Mouse (Mus musculus) lung, postnatal 36 days (tissue): ENCODE measurements at regions not wholly inside any gene's neighbourhood (a gene's known extent, or its start where the extent isn't known, plus 50 kb on each side); places are given as distances from the start of the nearest gene placed in this dataset.

Experiments
- DNase-seq: peaks from one replicate; pipeline ENCODE4 v3.0.0; 2022; ENCODE audit warnings: mixed read lengths

DNA sequence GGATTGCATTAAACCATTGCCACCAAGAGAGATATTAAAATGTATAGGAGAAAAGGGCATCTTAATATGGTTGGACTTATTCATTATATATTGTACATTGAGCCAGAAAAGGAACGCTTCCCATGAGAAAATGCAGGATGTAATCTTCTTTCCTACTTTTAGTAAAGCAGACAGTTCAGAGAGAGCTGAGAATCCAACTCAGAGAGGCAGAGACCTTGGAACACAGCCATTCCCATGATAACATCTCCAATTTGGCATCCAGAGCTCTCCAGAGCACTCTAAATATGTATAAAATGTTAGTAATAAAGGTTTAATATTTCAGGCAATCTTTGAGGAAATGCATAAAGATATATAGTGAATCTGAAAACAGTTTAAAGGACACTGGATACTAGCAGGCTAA lies 199.3 kb upstream of the Asb5 start:
- DNase-seq: no peak

DNA sequence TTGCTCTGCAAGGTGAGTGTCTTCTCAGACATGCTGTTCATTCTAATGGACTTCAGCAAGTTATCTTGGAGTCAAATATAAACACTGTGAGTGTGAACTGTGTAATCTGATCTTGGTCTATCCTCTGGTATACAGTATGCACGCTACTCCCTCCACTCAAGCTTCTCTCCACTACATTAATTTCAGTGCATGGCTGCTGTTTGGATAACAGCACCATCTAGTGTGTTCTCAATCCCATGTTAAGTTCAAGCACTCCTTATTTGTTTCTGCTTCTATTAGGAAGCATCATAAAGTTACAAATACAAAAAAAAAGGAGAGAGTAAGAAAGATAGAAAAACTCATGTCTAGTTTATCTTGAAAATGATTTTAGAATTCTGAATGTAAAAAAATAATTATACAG lies 197.5 kb upstream of the Asb5 start:
- DNase-seq: no peak

DNA sequence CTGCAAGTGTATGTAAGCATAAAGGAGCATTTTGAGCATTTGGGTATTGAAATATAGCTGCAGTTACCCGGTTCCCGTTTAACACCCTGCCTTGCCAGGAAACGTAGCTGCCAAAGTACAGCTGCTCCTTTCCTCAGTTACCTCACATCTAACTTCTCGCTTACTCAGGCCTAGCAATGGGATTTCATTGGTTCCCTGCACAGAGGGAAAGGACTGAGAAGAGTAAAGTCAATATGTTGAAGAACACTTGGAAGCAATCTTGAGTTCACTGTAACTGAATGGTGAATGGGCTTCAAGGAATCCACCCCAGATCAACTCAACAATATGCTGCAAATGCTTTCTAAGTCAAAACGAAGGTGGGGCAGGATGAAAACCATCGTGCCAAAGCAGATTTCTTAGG lies 178.3 kb upstream of the Asb5 start:
- no peak for DNase-seq

DNA sequence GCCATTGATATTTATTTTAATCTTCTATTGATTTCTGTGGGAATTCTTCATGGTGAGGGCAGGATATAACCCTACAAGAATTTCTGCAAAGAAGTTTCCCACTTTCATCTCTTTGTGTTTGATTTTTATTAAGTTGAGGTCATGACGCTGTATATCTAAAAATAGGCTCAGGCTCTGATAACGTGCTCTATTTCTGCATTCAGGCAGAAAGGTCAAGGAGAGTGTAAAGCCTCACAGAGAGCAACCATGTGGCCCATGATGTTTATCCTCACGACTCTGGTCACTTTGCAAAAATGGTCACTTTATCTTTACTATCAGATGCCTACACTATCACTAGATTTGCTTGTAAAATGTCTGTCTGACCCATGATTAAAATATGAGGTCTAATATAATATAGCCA lies 167.7 kb upstream of the Asb5 start:
- DNase-seq: no peak

DNA sequence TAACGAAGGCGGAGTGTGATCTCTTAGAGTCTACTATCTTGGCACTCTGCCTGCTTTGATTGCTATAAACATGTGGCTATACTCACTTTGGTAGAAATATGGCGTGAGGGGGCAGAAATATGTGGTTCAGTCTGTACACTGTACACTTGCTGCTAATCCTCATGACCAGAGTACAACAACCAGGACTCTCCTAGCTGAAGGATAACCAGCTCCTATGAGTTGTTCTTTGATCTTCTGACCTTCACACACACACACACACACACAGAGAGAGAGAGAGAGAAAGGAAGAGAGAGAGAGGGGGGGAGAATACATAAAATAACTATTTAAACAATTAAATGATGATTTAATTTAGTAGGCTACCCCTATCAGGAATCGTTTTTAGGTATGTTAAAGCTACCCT lies 158.9 kb upstream of the Asb5 start:
- no peak for DNase-seq

DNA sequence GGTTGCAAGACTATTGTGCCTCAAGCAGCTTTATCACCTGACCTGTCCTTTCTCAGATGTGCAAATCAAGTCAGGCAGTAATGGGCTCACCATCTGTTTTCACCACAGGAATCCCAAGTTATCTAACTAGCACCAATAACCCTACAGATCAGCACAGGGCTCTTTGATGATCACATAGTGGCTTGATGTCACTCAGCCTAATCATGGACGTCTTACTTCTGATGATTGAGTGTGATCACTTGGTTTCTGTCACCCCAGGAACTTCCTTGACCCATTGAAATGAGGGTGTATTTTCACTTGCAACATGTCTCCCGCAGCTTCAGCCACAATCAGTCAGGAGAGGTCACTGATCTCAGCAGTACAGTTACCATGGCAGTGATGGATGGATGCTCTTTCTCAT lies 158.3 kb upstream of the Asb5 start:
- DNase-seq: no peak

DNA sequence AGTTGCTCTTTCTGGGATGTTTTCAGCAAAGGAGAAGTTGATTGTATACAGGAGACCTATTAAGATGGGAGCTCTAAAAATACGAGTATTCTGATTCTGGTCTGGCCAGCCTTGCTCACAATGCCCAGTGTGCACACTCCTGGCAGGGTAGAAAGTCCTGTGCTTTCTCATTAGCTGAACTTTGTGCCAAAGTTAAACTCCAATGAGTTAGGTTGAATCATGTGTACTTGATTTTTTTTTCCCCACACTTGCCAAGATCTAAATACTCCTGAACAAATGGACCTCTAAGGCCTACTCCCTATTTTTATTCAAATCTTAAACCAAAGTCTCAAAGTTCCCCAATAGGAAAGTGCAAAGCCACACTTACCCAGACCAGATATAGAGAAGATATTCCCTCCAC lies 156.5 kb upstream of the Asb5 start:
- DNase-seq: no peak

DNA sequence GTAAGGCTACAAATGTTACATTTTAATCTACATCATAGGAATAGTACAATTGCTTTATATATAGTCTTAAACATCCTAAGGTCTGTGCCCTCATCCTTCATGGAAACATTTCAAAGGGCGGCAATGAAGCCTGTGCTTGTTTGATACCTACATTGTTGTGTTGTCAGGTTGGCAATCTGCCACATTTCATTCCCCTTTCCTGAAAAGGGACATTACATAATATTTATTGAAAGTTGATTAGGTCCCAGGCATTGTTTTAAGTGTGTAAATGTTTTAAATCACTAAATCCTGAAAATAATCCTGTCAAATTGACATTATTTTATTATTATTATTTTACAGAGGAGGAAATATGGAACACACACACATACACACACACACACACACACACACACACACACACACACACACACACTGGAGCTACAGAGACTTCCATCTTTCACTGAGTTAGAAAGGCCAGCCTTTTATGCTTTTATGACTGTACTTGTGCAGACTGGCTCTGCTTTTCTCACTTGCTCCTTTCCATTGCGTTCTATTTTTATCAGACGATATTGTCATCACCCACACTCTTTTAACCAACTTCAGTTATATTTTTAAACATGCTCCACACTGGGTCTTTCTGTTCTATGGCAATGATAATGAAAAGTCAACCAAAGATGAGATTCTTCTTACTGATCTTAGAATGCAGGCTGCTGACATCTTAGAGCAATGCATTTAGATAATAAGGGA lies 153.8 kb upstream of the Asb5 start:
- peak; percentile 36 for DNase-seq

DNA sequence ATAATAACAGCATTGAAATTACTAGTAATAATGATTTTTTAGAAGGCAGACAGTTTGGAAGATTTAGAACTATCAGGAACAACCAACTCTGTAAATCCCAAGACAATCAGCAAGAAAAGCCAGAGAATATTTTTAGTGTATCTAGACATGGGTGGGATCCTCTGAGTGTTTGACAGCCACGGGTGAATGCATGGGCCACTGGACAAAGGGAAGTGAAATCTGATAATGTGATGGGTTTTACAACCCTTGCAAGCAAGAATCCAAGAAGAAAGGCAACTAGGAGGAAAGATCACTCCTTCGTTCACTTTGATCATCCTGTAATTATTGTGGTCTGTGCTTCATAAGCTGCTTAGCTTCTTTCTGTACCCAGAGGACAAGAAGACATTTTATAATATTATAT lies 149.2 kb upstream of the Asb5 start:
- DNase-seq: no peak

DNA sequence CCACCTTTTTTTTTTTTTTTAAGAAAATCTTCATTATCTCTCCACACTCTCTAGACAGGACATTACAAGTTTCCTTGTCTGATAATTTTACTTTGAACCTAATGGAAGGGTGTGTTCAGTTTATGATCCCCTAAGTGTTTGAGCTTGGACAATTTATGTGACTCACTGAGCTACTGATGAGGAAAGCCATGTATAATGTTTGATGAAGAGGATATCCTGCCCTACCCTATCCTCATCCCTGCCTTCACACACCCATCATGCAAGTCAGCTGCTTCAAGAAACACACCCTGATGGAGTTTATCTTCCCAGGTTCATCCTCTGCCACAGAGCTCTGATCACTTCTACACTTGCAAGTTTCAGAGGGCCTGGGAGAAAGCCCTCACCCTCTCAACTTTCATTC lies 136.5 kb upstream of the Asb5 start:
- peak; percentile 26 for DNase-seq

DNA sequence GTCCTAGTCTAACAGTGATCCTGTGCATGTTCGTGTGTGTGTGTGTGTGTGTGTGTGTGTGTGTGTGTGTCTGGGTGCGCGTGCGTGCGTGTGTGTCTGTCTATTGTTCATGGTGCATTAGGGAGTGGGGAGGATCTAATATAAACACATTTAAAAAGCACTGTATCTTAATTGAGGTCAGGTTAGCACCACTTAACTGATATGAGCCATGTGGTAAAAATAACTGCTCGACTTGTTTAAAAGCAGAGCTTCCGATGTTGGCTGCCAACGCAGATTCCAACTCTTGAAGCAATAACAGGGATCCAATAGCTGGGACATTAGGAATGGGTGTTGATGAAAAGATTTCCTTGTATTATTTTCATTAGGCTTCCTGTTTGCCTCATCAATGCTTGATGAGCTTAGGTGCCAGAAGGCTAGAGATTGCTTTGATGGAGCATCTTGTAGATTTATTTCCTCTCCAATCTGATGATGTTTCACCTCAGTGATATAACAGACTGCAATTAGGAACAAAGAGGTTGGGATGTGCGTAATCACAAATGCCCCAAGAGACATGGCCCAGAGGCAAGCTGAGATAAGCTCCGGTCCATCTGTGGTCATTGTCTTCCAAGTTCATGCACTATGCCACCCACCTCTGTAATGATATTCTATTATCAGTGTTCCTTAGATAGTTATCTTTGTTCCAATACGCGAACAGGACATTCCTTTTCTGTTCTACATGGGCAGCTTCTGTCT lies 135.7 kb upstream of the Asb5 start:
- peak; percentile 79 for DNase-seq

DNA sequence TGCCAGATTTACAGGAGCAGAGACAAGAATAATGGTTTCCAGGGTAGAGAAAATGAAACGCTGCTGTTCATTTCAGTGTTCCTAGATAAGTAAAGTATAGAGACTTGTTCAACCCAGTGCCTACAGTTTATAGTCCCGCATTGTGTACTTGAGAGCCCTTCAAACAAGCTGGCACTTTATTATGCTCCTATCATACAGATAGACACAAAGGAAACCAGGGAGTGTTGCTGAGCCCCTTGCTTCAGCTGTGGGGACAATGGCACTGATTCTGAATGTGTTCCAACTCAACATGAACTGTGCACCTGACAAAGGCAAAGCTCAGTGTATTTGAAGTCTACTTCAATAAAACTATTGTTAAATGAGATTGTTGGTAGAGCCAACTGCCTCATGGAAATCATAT lies 123.7 kb upstream of the Asb5 start:
- DNase-seq: no peak

DNA sequence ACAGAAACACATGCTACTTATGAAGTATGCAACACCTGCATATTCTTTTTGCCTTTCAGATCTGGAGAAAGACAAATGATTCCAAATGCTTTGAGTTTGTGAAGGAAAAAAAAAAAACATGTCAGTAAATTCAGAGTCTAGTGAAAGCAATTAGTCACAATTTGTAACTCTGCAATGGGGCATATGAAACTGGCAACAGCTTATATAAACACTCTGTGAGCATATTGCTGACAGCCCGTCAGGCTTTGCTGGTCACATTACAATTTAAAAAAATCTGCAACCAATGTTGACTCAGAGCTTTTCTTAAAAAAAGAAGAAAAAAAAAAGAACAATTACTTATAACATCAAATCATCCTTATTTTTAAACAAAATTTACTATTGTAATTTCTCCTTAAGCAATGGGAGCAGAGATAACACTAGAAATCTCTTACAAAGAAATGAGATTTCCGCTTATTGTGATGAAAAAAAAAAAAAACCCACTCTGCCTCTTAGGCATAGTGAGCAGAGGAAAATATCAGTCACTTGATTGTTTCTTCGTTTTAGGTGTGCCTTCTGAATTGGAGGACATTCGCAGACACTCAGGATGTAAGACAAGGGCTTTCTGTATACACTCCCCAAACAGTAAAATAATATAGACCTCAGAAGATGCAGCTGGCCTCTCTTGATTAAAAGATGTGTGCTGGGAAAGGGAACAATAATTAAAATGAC lies 115.1 kb upstream of the Asb5 start:
- peak; percentile 6 for DNase-seq

DNA sequence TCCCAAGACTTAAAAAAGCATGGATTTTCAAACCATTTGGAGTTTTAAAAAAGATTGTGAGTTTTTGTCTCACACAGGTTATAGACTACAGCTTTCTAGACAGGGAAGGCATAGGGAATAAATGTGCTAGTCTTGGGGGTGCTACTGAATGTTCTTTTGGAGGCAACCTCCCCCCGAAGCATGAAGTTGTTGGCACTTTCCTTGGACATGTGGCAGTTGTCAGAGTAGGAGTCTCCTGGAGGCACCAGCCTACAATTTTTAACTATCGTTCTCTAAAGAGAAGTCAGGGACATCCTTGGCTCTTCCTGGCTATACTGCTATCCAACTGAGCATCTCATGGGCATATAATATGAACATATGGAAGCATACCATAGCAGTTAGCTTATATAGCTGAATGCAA lies 112.7 kb upstream of the Asb5 start:
- no peak for DNase-seq

DNA sequence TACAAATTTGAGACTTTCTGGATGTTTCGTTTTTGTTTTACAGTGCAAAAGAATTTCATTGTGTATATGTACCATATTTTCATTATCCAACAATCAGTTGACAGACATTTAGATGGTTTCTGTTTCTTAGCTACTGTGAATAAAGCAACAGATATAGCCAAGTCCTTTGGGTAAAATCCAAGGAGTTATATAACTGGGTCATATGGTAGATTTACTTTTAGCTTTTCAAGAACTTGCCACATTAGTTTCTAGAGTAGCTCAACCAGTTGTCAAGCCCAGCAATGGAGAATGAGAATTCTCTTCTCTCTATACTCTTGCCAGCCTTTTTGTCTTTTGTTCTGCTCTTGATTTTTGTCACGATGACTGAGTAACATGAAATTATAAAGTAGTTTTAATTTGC lies 111.3 kb upstream of the Asb5 start:
- DNase-seq: no peak

DNA sequence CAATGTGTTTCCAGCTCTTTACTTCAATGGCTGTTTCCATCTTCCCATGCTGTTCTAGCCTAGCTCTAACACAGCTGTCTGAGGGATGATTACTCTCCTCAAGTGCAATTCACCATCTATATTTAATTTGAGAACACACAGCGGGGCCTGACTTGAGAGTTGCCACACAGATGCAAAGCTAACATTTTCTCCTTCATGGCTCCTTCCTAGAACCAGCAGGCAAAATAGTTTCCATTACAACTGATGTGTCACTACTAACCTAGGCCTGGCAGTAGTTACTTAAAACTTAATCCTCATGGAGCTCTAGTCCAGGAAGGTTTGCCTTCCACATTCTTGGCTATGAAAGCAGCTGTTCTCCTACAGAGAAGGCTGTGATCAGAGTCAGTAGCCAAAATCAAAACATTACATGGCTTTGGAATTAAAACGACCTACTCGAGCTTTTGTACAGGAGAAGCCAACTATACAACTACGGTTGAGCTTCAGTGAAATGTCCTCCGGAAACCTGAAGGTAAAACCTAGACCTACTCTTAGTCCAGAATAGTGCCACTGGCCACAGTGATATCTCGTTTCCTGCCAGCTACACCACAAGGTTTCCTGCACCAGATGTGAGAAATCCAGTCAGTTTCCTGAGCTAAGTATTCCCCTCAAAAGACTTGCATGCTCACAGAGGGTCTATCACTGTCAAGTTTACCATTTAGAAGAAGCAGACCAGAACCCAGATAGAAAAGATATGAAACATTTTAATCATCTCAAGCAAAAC lies 108.9 kb upstream of the Asb5 start:
- DNase-seq: no peak

DNA sequence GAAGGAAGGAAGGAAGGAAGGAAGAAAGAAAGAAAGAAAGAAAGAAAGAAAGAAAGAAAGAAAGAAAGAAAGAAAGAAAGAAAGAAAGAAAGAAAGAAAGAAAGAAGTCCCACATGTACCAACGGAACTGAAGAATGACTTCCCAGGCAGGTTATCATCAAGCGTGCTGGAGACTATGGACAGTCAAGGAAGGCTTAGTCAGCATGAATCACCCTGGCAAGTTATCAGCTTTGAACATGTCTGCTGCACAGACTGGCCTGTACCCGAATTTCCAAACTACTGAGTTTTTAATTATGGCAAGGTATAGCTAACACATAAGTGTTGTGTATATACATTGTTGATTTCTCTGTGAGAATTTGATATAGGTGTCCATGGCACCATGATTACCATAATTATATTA lies 104.3 kb upstream of the Asb5 start:
- no peak for DNase-seq

DNA sequence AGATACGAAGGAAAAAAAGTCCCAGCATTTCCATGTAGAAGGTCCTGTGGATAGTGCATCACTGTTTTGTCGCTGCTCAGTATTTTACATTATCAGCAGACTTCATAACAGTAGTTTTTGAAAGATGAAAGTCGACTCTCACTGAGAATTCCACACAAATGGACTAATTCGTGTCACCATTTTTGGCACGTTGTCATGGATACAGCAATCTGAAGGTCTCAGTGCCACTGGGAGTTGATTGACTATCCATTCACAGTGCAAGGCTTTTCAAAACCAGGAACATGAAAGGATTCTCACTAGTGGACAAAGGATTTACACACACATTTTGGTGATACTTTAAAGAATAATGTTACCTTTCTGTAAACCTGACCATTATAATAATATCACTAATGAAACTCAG lies 93.7 kb upstream of the Asb5 start:
- DNase-seq: no peak

DNA sequence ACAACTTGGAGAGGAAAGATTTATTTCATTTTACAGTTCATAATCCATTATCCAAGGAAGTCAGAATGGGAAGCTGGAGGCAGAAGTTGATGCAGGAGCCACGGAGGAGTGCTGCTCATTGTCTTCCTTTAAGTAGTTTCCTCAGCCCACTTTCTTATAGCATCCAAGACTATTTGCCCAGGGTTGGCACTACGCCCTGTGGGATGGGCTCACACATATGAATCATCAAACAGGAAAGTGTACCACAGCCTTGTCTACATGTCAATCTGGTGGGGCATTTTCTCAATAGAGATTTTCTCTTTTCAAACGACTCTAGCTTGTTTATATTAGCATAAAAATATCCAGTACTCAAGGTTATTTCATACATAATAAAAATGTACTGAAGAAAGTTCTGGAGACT lies 88.2 kb upstream of the Asb5 start:
- DNase-seq: no peak

DNA sequence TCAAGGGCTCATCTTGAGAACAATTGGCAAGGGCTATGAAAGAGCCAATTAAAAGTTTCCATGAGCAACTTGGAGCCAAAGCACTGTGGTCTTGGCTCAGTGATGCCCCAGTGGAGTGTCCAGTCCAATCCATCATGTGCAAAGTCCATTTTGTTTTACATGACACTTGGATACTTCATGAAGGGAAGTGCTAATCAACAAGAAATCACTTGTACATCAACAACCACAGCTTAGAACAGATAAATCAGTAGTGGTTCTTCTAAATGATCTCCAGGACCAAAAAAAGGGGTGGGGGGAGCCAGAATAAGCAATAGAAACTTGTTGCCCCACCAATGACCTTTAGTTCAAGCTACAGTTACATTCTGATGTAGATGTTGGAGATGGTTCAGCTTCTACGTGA lies 87.0 kb upstream of the Asb5 start:
- DNase-seq: peak; percentile 1

DNA sequence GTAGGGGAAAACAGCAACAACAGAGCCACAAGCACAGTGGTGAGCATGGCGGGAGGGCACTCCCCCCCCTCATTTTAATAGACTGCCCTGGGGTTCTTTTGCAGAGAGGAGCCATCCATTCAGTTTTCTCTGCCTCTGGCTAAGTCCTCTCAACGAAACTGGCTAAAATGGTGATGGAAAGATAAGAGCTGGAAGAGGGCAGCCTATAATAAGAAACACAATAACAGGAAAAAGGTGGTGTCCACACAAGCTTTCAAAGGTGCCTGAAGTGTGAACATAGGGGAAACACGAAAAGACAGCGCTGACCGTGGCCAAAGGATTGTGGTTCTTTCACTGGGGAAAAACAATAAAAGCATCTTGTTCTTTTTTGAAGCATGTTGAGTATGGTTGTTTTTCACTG lies 83.0 kb upstream of the Asb5 start:
- DNase-seq: peak; percentile 2

DNA sequence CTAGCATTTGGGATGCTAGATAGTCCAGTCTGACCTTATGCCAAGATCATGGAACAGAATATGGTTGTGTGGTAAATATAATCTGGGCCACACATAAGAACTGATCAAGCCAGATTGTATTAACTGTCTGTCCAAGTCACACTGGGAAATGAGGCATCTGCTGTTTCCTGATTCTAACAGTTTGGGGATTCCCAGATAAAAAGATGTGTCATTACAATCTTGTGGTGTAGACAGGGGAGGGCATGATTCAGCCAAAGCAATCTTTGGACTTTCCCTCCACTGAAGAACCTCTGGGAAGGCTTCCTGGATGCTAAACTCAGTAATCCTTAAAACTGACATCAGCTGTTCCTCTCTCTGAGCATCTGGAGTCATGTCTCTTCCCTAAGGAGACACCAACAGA lies 79.6 kb upstream of the Asb5 start:
- no peak for DNase-seq

DNA sequence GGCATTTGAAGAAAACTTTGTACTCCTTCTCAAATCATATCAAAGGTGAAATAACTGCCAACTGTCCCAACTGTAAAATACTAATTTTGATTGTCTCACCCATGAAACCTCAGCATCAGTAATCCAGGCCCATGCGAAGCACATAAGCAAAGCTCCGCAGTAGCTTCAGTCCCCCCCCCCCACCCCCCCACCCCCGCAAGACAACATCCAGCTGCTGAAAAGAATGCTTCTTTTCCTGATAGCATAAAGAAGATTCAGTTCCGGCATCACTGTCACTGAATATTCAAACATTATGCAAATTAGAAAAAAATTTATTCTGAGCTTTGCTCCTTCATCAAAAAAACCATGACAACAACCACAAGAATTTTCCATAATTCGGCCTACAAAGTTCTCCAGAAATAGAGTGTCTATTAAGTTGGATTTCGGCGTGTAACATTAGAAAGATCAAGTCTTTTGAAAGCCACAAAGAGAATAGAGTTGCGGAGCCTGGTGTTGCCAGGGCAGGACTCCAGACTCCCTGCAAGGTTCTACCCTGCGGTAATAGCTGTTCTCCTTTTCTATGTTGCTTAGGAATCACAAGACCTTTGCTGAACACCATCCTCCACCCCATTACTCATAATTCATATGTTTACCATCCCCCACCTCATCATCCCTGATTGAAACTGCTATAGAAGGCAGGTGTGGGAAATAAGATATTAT lies 77.9 kb upstream of the Asb5 start:
- DNase-seq: no peak
